Mouse (Mus musculus): ENCODE measurements around the gene Lrrc42. TPM values are rescaled to one million over a fixed set of nuclear protein-coding genes. Genes with fewer than 3 reads are reported as not detected.

Gene Lrrc42
- polyA plus RNA-seq, 1 experiment from 2014 or later = 94.5 TPM

GRCm38 (mm10) chr4:107246040-107246439 lies 7.3 kb downstream of the Lrrc42 start:
- Histone ChIP-seq H3K36me3 (peaks cover 43% of the 10 kb centered on the region), H3K27ac (no peak overlapping the region), H3K9me3 (no peaks in the 10 kb centered on the region), H3K4me1 (peaks cover 36% of the 10 kb centered on the region), H3K4me2 (no peak overlapping the region), H3K27me3 (no peaks in the 10 kb centered on the region), H3K9ac (no peak overlapping the region), H3K4me3 (no peak overlapping the region)
- 46% methylated on average over 1 of the region's 1 CpGs for WGBS
- ATAC-seq (ENCODE audit: insufficient number of reproducible peaks, insufficient read depth, low FRiP score, low TSS enrichment, low read depth) = no peak

GRCm38 (mm10) chr4:107245368-107245767 lies 8.0 kb downstream of the Lrrc42 start:
- Histone ChIP-seq H3K27ac (peak overlapping the region; percentile 39), H3K4me2 (no peak overlapping the region), H3K4me3 (no peak overlapping the region), H3K9ac (no peak overlapping the region), H3K9me3 (no peaks in the 10 kb centered on the region), H3K36me3 (peaks cover 50% of the 10 kb centered on the region), H3K4me1 (peaks cover 32% of the 10 kb centered on the region), H3K27me3 (no peaks in the 10 kb centered on the region)
- WGBS = 58% methylated on average over 2 of the region's 2 CpGs
- ATAC-seq (ENCODE audit: insufficient number of reproducible peaks, insufficient read depth, low FRiP score, low TSS enrichment, low read depth) = no peak

GRCm38 (mm10) chr4:107243365-107244333 lies 9.7 kb downstream of the Lrrc42 start:
- Histone ChIP-seq H3K9ac (no peak overlapping the region), H3K9me3 (no peaks in the 10 kb centered on the region), H3K4me2 (no peak overlapping the region), H3K36me3 (peaks cover 66% of the 10 kb centered on the region), H3K4me3 (no peak overlapping the region), H3K27ac (0 out of 2 replicates have a peak overlapping the region, but pooled peaks have one; percentile 13), H3K27me3 (no peaks in the 10 kb centered on the region), H3K4me1 (peaks cover 18% of the 10 kb centered on the region)
- 66% methylated on average over 6 of the region's 6 CpGs for WGBS
- ATAC-seq (ENCODE audit: insufficient number of reproducible peaks, insufficient read depth, low FRiP score, low TSS enrichment, low read depth) = no peak

GRCm38 (mm10) chr4:107240196-107240595 lies 13.1 kb downstream of the Lrrc42 start:
- Histone ChIP-seq H3K27me3 (no peaks in the 10 kb centered on the region), H3K4me2 (no peak overlapping the region), H3K4me1 (peaks cover 6% of the 10 kb centered on the region), H3K4me3 (no peak overlapping the region), H3K36me3 (peaks cover 88% of the 10 kb centered on the region), H3K9ac (no peak overlapping the region), H3K27ac (no peak overlapping the region), H3K9me3 (no peaks in the 10 kb centered on the region)
- ATAC-seq (ENCODE audit: insufficient number of reproducible peaks, insufficient read depth, low FRiP score, low TSS enrichment, low read depth) = no peak
- 95% methylated on average over 6 of the region's 6 CpGs for WGBS

GRCm38 (mm10) chr4:107238253-107238652 lies 15.1 kb downstream of the Lrrc42 start:
- WGBS = 94% methylated on average over 2 of the region's 2 CpGs

GRCm38 (mm10) chr4:107232219-107232618 lies 21.1 kb downstream of the Lrrc42 start:
- Histone ChIP-seq H3K9ac (no peak overlapping the region), H3K9me3 (no peaks in the 10 kb centered on the region), H3K27me3 (no peaks in the 10 kb centered on the region), H3K36me3 (peaks cover 59% of the 10 kb centered on the region), H3K4me3 (no peak overlapping the region), H3K27ac (no peak overlapping the region), H3K4me1 (no peaks in the 10 kb centered on the region), H3K4me2 (no peak overlapping the region)
- 64% methylated on average over 3 of the region's 3 CpGs for WGBS
- ATAC-seq (ENCODE audit: insufficient number of reproducible peaks, insufficient read depth, low FRiP score, low TSS enrichment, low read depth) = no peak

More at GRCm38 (mm10) chr4:107238253-107238652, 15.1 kb downstream of the Lrrc42 start:
- Histone ChIP-seq H3K27ac (no peak overlapping the region), H3K4me2 (no peak overlapping the region), H3K4me3 (no peak overlapping the region), H3K36me3 (peaks cover 95% of the 10 kb centered on the region), H3K9me3 (no peaks in the 10 kb centered on the region), H3K9ac (no peak overlapping the region), H3K27me3 (no peaks in the 10 kb centered on the region), H3K4me1 (no peaks in the 10 kb centered on the region)
- ATAC-seq (ENCODE audit: insufficient number of reproducible peaks, insufficient read depth, low FRiP score, low TSS enrichment, low read depth) = no peak

GRCm38 (mm10) chr4:107226313-107226712 lies 27.0 kb downstream of the Lrrc42 start:
- WGBS = 89% methylated on average over 2 of the region's 2 CpGs
- peaks cover 3% of the 10 kb centered on the region for H3K36me3 ChIP-seq

GRCm38 (mm10) chr4:107223225-107224204 lies 29.8 kb downstream of the Lrrc42 start:
- Histone ChIP-seq H3K27ac (no peak overlapping the region), H3K9me3 (no peaks in the 10 kb centered on the region)

More at GRCm38 (mm10) chr4:107226313-107226712, 27.0 kb downstream of the Lrrc42 start:
- no peaks in the 10 kb centered on the region for H3K4me1 ChIP-seq
- H3K9me3 ChIP-seq = no peaks in the 10 kb centered on the region
- no peak overlapping the region for H3K27ac ChIP-seq
- H3K27me3 ChIP-seq = no peaks in the 10 kb centered on the region
- H3K4me3 ChIP-seq = no peak overlapping the region
- H3K9ac ChIP-seq = no peak overlapping the region
- ATAC-seq (ENCODE audit: insufficient number of reproducible peaks, insufficient read depth, low FRiP score, low TSS enrichment, low read depth) = no peak
- no peak overlapping the region for H3K4me2 ChIP-seq

GRCm38 (mm10) chr4:107221524-107221923 lies 31.8 kb downstream of the Lrrc42 start:
- H3K27me3 ChIP-seq = no peaks in the 10 kb centered on the region
- no peaks in the 10 kb centered on the region for H3K4me1 ChIP-seq
- H3K9me3 ChIP-seq = no peaks in the 10 kb centered on the region
- no peak overlapping the region for H3K4me3 ChIP-seq
- no peak for ATAC-seq (ENCODE audit: insufficient number of reproducible peaks, insufficient read depth, low FRiP score, low TSS enrichment, low read depth)
- H3K4me2 ChIP-seq = no peak overlapping the region
- WGBS = 93% methylated on average over 5 of the region's 5 CpGs
- no peak overlapping the region for H3K9ac ChIP-seq
- no peaks in the 10 kb centered on the region for H3K36me3 ChIP-seq
- no peak overlapping the region for H3K27ac ChIP-seq

More at GRCm38 (mm10) chr4:107223225-107224204, 29.8 kb downstream of the Lrrc42 start:
- Histone ChIP-seq H3K4me1 (no peaks in the 10 kb centered on the region), H3K4me3 (no peak overlapping the region), H3K4me2 (no peak overlapping the region), H3K36me3 (no peaks in the 10 kb centered on the region), H3K27me3 (no peaks in the 10 kb centered on the region), H3K9ac (no peak overlapping the region)
- no peak for ATAC-seq (ENCODE audit: insufficient number of reproducible peaks, insufficient read depth, low FRiP score, low TSS enrichment, low read depth)
- WGBS = 72% methylated on average over 11 of the region's 11 CpGs

GRCm38 (mm10) chr4:107217574-107217973 lies 35.8 kb downstream of the Lrrc42 start:
- no peaks in the 10 kb centered on the region for H3K36me3 ChIP-seq
- WGBS = 79% methylated on average over 9 of the region's 9 CpGs
- ATAC-seq (ENCODE audit: insufficient number of reproducible peaks, insufficient read depth, low FRiP score, low TSS enrichment, low read depth) = no peak

More at GRCm38 (mm10) chr4:107217574-107217973, 35.8 kb downstream of the Lrrc42 start:
- Histone ChIP-seq H3K4me2 (no peak overlapping the region), H3K4me3 (no peak overlapping the region), H3K9ac (no peak overlapping the region), H3K9me3 (no peaks in the 10 kb centered on the region), H3K4me1 (0 out of 2 replicates have a peak, but pooled peaks cover 2% of the 10 kb centered on the region), H3K27ac (no peak overlapping the region), H3K27me3 (no peaks in the 10 kb centered on the region)

Measured in embryonic facial prominence, embryonic 13.5 days (tissue).